Mouse (Mus musculus) gastrocnemius, adult 8-10 months (tissue): ENCODE results near the gene Cela3a. TPM values are rescaled to one million over a fixed set of nuclear protein-coding genes. Genes with fewer than 3 reads are reported as not detected.

ENCODE experiments used
- DNase-seq, 2 experiments: peaks; one replicate each; pipeline ENCODE4 v3.0.0; 2022; ENCODE audit warnings: low spot score in 2 of 2
- total RNA-seq, 4 experiments: library from RNA; stranded (reverse); gene quantifications; 2 replicates each; pipeline ENCODE4 v1.2.4; 2022

Cela3a gene
- total RNA-seq, 4 experiments from 2014 or later = not detected

GRCm38 (mm10) chr4:137375314-137376278 is 34.0 kb downstream of the Cela3a start:
- peak in 1 of 2 experiments; percentile 21 for DNase-seq

DNA sequence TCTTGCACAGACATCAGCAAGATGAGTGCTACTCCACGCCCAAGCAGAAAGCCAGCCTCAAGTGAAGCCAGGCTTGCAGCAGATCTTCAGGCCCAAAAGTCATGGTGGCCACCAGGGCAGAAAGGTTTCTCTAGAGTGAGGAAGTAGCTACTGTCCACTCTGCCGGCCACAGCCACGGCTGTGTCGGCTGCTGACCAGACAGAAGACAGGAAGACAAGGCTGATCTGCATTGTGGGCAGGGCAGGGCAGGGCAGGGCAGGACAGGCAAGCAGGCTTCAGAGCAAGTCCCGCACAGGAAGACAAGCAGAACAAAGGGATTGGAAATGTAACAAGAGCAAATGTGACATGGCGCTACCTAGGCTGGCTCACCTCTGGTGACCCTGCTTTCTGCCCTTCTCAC is 35.9 kb downstream of the Cela3a start:
- DNase-seq = no peak

- DNase-seq = no peak
These were observed 37.7 kb downstream of the Cela3a start for GRCm38 (mm10) chr4:137371596-137372523.

GRCm38 (mm10) chr4:137369954-137370750 is 39.4 kb downstream of the Cela3a start:
- DNase-seq = no peak

DNA sequence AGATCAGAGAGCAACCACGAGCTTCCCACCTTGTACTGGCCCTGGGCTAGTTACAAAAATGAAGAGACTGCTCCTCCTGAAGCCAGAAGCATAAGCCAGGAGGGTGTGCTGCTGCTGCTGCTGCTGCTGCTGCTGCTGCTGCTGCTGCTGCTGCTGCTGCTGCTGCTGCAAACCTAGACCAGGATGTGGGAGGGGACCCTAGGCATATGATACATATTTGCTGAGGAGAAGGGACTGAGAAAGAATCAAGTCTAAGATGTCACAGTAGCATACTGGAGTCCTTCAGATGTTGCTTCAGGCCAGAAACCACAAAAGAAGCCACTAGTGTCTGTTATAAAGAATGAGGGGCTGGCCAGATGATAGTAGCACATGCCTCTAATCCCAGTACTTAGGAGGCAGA is 41.4 kb downstream of the Cela3a start:
- no peak for DNase-seq

- DNase-seq = peak in 1 of 2 experiments; percentile 34
These were observed 42.1 kb downstream of the Cela3a start for GRCm38 (mm10) chr4:137367275-137368088.

DNA sequence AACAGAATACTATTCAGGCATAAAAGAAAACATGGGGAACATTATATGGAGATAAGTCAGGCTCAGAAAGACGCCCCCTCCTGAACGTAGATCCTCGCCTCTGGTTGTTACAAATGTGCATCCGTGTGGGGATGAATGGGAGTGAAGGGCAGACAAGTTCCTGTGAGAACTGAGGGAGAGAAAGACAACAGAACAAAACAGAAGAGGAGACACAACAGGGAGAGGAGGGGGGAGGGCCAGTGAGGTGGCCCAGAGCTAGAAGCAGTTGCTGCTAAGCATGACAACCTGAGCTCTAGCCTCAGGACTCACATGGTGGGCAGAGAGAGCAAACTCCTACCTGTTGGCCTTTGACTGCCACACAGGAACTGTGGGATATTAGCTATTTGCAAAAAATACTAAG is 43.5 kb downstream of the Cela3a start:
- no peak for DNase-seq

- DNase-seq = no peak
These were observed 44.1 kb downstream of the Cela3a start for GRCm38 (mm10) chr4:137365356-137366062.

GRCm38 (mm10) chr4:137364826-137365225 is 44.8 kb downstream of the Cela3a start:
- no peak for DNase-seq

DNA sequence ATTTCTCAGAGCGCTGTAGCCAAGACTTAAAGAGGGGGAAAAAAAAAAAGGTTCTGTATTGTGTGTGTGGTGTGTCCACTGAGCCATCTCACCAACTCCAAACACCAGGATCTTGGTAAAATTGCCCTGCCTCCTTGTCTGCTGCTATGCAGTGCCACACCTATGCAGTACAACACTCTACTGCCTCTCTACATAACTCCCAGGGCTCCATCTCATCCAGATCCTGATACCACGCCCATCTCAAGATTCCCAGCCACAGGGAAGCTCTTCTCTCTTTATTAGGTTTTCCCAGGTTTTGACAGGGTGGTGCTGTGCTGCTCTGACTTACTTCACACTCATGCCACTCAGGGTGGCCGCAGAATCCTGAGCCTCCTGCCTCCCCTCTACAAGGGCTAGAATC is 48.6 kb downstream of the Cela3a start:
- no peak for DNase-seq

- no peak for DNase-seq
These were observed 51.1 kb downstream of the Cela3a start for GRCm38 (mm10) chr4:137358291-137359002.

GRCm38 (mm10) chr4:137357517-137358254 is 51.9 kb downstream of the Cela3a start, which contains the start of gene Cdc42:
Cdc42 (minus strand) TSS chr4:137357720.
- DNase-seq = peak; percentile 98 to 99

DNA sequence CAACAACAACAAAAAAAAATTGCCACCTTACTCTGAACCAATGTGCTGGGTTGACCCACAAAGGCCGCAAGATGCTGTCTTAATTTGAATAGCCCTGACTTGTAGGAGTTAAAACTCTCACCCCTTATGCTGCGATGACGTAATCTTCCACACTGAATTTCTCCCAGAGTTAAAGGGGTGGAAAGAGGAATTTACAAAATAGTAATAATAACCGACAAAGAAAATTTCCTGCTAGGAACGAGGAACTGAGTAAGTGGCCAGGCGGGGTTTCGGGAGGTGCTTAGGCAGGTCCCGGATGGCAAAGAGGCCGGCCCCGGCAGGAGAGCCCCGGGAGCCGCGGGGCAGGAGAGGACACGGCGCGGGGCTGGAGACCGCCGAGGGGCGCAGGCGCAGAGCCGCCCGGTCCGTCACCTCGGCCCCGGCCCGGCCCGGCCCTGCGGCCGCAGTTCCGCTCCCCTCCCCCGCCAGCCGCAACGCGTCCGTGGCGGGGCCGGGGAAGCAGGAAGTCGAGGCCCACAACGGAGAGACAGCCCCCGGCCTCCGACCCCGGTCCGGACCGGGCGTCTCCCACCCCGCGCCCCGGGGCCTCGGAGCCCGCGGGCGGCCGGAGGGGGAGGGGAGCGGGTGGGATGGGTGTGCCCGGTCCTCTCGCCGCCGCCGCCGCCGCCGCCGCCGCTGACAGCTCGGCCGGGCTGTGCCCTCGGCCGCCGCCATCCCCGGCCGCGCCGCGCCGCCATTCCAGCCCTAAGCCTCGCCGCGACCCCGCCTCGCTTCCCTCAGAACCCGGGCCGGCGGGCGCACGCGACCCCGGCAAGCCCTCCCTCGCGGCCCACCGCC is 52.7 kb downstream of the Cela3a start:
- DNase-seq = peak; percentile 56 to 72
